Mouse (Mus musculus) forebrain, postnatal 0 days (tissue): Measurements from ENCODE around the gene Polr1e. TPM values are rescaled to one million over a fixed set of nuclear protein-coding genes. Genes with fewer than 3 reads are reported as not detected.

Source experiments
- ATAC-seq: fragments of 200-750 bp; cut with Nextera tagmentation; 2 replicates; pipeline ENCODE4 v1.8.0; 2017; ENCODE audit warnings: mild to moderate bottlenecking, moderate library complexity
- DNase-seq: peaks from one replicate; pipeline ENCODE4 v3.0.0-alpha.2; 2015
- H3K27ac ChIP-seq: fragments of 300-500 bp; sonication (generic); 2 replicates; pipeline ENCODE4 v1.5.1; 2014; ENCODE audit warnings: low read depth, mild to moderate bottlenecking, antibody characterized with exemption, low read length, moderate library complexity, mixed read lengths
- H3K27me3 ChIP-seq: fragments of 300-500 bp; sonication (generic); 2 replicates; pipeline ENCODE4 v1.6.1; 2014; ENCODE audit warnings: mild to moderate bottlenecking, low read length, mixed read lengths; ENCODE audit not compliant: insufficient read depth
- H3K36me3 ChIP-seq: fragments of 300-500 bp; sonication (generic); 2 replicates; pipeline ENCODE4 v1.6.1; 2014; ENCODE audit warnings: mild to moderate bottlenecking, moderate library complexity; ENCODE audit not compliant: insufficient read depth
- H3K4me1 ChIP-seq: fragments of 300-500 bp; sonication (generic); 2 replicates; pipeline ENCODE4 v1.6.1; 2014; ENCODE audit warnings: antibody characterized with exemption; ENCODE audit not compliant: insufficient read depth
- H3K4me2 ChIP-seq: fragments of 300-500 bp; sonication (generic); 2 replicates; pipeline ENCODE4 v1.6.1; 2014; ENCODE audit warnings: low read depth, mild to moderate bottlenecking, moderate library complexity
- H3K4me3 ChIP-seq: fragments of 300-500 bp; sonication (generic); 2 replicates; pipeline ENCODE4 v1.5.1; 2014; ENCODE audit warnings: low read depth, low read length, mixed read lengths
- H3K9ac ChIP-seq: fragments of 300-500 bp; sonication (generic); 2 replicates; pipeline ENCODE4 v1.6.1; 2014; ENCODE audit warnings: mild to moderate bottlenecking
- H3K9me3 ChIP-seq: fragments of 300-500 bp; sonication (generic); 2 replicates; pipeline ENCODE4 v1.6.1; 2016; ENCODE audit warnings: low read length
- CTCF ChIP-seq: sonication (generic); IDR thresholded peaks from 2 replicates; pipeline ENCODE4 v1.5.1; 2016; ENCODE audit warnings: antibody characterized with exemption, control low read depth, low read depth
- WGBS: fragments of 180-500 bp; shearing (Covaris S2); extraction: QIAGEN DNeasy Blood & Tissue Kit; methylation state at CpG from one replicate; pipeline ENCODE4 v1.1.7; 2014; 5-methylcytosine and 5-hydroxymethylcytosine counted together
- polyA plus RNA-seq: library from polyadenylated mRNA; unstranded; fragments of >200 nt; fragmentation: Nextera tagmentation; extraction: Ambion mirVana; gene quantifications from 2 replicates; pipeline ENCODE4 v1.2.1, GENCODE M21; 2015
- total RNA-seq: library from RNA; depleted of rRNA; stranded (reverse); fragments of >200 nt; gene quantifications from 2 replicates; pipeline ENCODE4 v1.2.3, GENCODE M21; 2014

The Polr1e gene
- total and polyA plus RNA-seq, 2 experiments from 2014 or later, result 13.4 to 23.7 TPM

- H3K9ac ChIP-seq, result no peak overlapping the region
These were observed 2.8 kb upstream of the Polr1e start for GRCm38 (mm10) chr4:45015615-45016014.

GRCm38 (mm10) chr4:45019009-45019408, 626 bp downstream of the Polr1e start:
- no peaks in the 10 kb centered on the region for H3K27me3 ChIP-seq
- peaks cover 4% of the 10 kb centered on the region for H3K36me3 ChIP-seq
- H3K4me2 ChIP-seq, result peak overlapping the region; percentile 97
- H3K27ac ChIP-seq, result no peak overlapping the region
- H3K4me3 ChIP-seq, result peak overlapping the region; percentile 66
- 5% methylated on average over 14 of the region's 14 CpGs for WGBS
- no peak for TF ChIP-seq CTCF
- H3K4me1 ChIP-seq, result 0 out of 2 replicates have a peak, but pooled peaks cover 4% of the 10 kb centered on the region
- no peaks in the 10 kb centered on the region for H3K9me3 ChIP-seq
- ATAC-seq (0 out of 2 replicates have a peak, but pooled peaks have one; percentile 18), DNase-seq (no peak)
- H3K9ac ChIP-seq, result peak overlapping the region; percentile 64

More at GRCm38 (mm10) chr4:45015615-45016014, 2.8 kb upstream of the Polr1e start:
- H3K9me3 ChIP-seq, result no peaks in the 10 kb centered on the region
- no peak overlapping the region for H3K4me2 ChIP-seq
- no peak for ATAC-seq
- H3K27me3 ChIP-seq, result no peaks in the 10 kb centered on the region
- H3K27ac ChIP-seq, result no peak overlapping the region
- peaks cover 11% of the 10 kb centered on the region for H3K4me1 ChIP-seq
- WGBS, result 6% methylated on average over 3 of the region's 3 CpGs
- no peak overlapping the region for H3K4me3 ChIP-seq
- H3K36me3 ChIP-seq, result no peaks in the 10 kb centered on the region
- peak; percentile 86 for TF ChIP-seq CTCF
- peak; percentile 87 for DNase-seq

DNA sequence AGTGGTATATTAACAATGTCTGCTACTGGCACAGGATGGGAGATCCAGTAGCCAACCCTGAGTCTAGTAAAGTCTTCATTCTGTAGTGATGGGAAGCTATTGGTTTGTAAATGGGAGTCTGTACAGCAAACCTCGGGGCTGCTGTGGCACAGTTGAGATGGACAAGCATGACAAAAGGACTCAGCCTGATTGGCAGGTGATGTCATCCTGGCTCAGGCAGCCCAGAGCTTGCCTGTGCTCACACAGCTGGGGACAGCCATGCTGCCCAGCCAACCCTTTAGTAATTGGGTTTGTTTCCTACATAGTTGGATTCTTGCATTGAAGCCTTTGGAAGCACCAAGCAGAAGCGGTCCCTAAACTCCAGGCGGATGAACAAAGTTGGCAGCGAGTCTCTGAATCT, 8.1 kb downstream of the Polr1e start:
- H3K9ac ChIP-seq, result no peak overlapping the region
- H3K9me3 ChIP-seq, result no peaks in the 10 kb centered on the region
- H3K4me2 ChIP-seq, result no peak overlapping the region
- peaks cover 21% of the 10 kb centered on the region for H3K36me3 ChIP-seq
- no peak for ATAC-seq
- no peaks in the 10 kb centered on the region for H3K27me3 ChIP-seq
- H3K4me3 ChIP-seq, result no peak overlapping the region
- no peak overlapping the region for H3K27ac ChIP-seq
- no peaks in the 10 kb centered on the region for H3K4me1 ChIP-seq
- no peak for TF ChIP-seq CTCF
- no peak for DNase-seq
- 70% methylated on average over 4 of the region's 4 CpGs for WGBS

DNA sequence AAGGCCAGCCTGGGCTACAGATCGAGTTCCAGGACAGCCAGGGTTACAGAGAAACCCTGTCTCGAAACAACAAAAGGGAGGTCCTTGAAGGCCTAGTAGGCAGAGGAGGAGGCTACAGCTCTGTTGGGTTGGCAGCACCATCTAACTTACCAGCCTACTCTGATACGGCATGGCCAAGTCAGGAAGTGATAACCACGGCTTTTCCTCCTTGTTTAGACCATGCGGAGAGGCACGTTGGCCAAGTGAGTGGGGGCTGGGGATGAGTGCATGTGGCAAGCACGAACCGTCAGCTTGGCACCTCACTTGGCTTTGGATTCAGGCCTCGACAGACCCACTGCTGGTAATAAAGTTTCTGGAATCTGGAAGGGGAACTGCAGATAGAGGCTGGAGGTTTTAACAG, 14.2 kb downstream of the Polr1e start:
- WGBS, result 78% methylated on average over 9 of the region's 9 CpGs
- H3K4me3 ChIP-seq, result no peak overlapping the region
- peaks cover 68% of the 10 kb centered on the region for H3K36me3 ChIP-seq
- no peaks in the 10 kb centered on the region for H3K9me3 ChIP-seq
- H3K9ac ChIP-seq, result no peak overlapping the region
- H3K4me2 ChIP-seq, result no peak overlapping the region
- H3K4me1 ChIP-seq, result no peaks in the 10 kb centered on the region
- no peak for ATAC-seq
- no peak for TF ChIP-seq CTCF
- H3K27me3 ChIP-seq, result no peaks in the 10 kb centered on the region
- no peak overlapping the region for H3K27ac ChIP-seq
- DNase-seq, result no peak

DNA sequence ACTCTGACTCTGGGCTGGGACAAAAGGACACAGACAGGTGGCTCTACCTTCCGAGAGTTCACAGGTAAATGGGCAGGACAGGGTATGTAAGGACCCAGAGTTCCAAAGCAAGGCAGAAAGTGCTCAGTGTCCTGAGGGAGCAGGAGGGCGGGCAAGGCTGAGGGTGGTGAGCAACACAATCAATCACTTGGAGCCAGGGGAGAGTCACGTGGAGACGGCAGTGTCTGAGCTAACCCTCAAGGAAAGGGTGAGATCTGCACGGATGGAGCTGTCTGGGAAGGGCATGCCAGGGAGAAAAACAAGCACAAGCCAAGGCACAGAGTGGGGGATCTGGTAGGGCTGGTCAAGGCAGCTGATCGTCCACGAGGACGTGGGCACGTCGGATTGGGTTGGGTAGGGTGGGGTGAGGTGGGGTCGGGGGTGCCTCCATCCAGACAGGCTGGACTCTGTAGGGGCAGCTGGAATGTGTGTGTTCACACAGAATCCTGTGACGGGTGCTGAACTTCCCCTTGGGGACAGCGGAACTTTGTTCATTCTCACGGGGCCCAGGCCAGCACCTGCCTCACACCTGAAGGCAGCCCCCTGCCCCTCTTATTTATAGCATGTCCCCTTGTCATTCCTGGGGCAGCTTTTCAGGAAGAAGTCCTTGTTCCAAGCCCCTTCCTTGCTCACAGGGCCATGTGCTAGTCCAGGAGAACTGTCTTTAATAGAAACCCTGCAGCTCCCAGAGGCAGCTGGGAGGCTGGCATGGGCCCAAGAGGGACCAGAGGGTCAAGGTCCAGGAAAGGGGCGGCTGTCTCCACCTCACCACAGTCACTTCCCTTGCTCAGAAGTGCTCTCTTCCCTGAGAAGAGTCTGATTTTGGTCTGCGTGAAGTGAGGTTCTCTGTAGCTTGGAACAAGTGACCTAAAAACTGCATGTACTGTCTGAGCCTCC, 16.6 kb downstream of the Polr1e start:
- no peaks in the 10 kb centered on the region for H3K4me1 ChIP-seq
- H3K27me3 ChIP-seq, result no peaks in the 10 kb centered on the region
- H3K9ac ChIP-seq, result no peak overlapping the region
- peaks cover 70% of the 10 kb centered on the region for H3K36me3 ChIP-seq
- no peak overlapping the region for H3K4me2 ChIP-seq
- no peak for DNase-seq
- H3K4me3 ChIP-seq, result no peak overlapping the region
- ATAC-seq, result no peak
- WGBS, result 88% methylated on average over 16 of the region's 16 CpGs
- H3K9me3 ChIP-seq, result no peaks in the 10 kb centered on the region
- TF ChIP-seq CTCF, result no peak
- no peak overlapping the region for H3K27ac ChIP-seq

GRCm38 (mm10) chr4:45036048-45036447, 17.7 kb downstream of the Polr1e start:
- H3K4me2 ChIP-seq, result no peak overlapping the region
- H3K27ac ChIP-seq, result no peak overlapping the region
- H3K27me3 ChIP-seq, result no peaks in the 10 kb centered on the region
- ATAC-seq (no peak), DNase-seq (no peak)
- H3K4me3 ChIP-seq, result no peak overlapping the region
- H3K36me3 ChIP-seq, result peaks cover 75% of the 10 kb centered on the region
- no peaks in the 10 kb centered on the region for H3K9me3 ChIP-seq
- no peak for TF ChIP-seq CTCF
- H3K4me1 ChIP-seq, result no peaks in the 10 kb centered on the region
- 93% methylated on average over 10 of the region's 10 CpGs for WGBS
- H3K9ac ChIP-seq, result no peak overlapping the region

DNA sequence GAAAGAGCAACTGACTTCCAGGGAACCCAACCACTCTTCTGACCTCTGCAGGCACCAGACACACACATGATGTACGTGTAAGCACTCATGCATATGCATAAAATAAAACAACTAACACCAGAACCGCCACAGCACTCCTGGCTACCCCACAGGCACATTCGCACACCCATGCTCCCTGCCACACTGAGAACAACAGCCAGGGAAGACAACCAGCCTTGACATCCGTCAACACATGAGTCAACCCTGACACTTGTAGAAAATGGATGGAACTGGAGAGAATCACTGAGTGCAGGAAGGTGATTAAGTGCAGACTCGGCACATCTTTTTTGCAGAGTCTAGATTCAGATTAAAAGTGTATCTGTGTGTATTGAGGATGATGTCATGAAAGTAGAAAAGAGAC, 18.2 kb downstream of the Polr1e start:
- 75% methylated on average over 5 of the region's 5 CpGs for WGBS
- ATAC-seq, result no peak
- Histone ChIP-seq H3K27me3 (no peaks in the 10 kb centered on the region), H3K4me2 (no peak overlapping the region), H3K4me1 (no peaks in the 10 kb centered on the region), H3K27ac (no peak overlapping the region), H3K36me3 (peaks cover 76% of the 10 kb centered on the region), H3K9me3 (no peaks in the 10 kb centered on the region), H3K9ac (no peak overlapping the region), H3K4me3 (no peak overlapping the region)
- TF ChIP-seq CTCF, result no peak
- DNase-seq, result no peak
